Mouse (Mus musculus) embryo, embryonic 11 days (tissue): ENCODE measurements around the gene Gm37240.

Source experiments
- DNase-seq: peaks from one replicate; pipeline ENCODE4 v3.0.0-alpha.2; 2015

The Gm37240 gene

GRCm38 (mm10) chr3:84477498-84477897 is 1409.8 kb downstream of the Gm37240 start:
- DNase-seq = no peak

- DNase-seq = no peak
Measured at GRCm38 (mm10) chr3:84474981-84475775, 1412.1 kb downstream of the Gm37240 start.

- no peak for DNase-seq
Measured at GRCm38 (mm10) chr3:84474398-84474797, 1412.9 kb downstream of the Gm37240 start.

GRCm38 (mm10) chr3:84472955-84473354 is 1414.4 kb downstream of the Gm37240 start:
- DNase-seq = no peak

- no peak for DNase-seq
Measured at GRCm38 (mm10) chr3:84472527-84472926, 1414.8 kb downstream of the Gm37240 start.

- no peak for DNase-seq
Measured at GRCm38 (mm10) chr3:84471146-84471545, 1416.2 kb downstream of the Gm37240 start.

- no peak for DNase-seq
Measured at GRCm38 (mm10) chr3:84468111-84468453, 1419.2 kb downstream of the Gm37240 start.

GRCm38 (mm10) chr3:84467419-84468110 is 1419.8 kb downstream of the Gm37240 start:
- no peak for DNase-seq

- no peak for DNase-seq
Measured at GRCm38 (mm10) chr3:84465822-84466500, 1421.4 kb downstream of the Gm37240 start.

GRCm38 (mm10) chr3:84461687-84462086 is 1425.6 kb downstream of the Gm37240 start:
- no peak for DNase-seq

- DNase-seq = peak; percentile 62
Measured at GRCm38 (mm10) chr3:84460952-84461351, 1426.4 kb downstream of the Gm37240 start.

- no peak for DNase-seq
Measured at GRCm38 (mm10) chr3:84460499-84460898, 1426.8 kb downstream of the Gm37240 start.

- DNase-seq = no peak
Measured at GRCm38 (mm10) chr3:84455733-84456417, 1431.4 kb downstream of the Gm37240 start.

GRCm38 (mm10) chr3:84450651-84451050 is 1436.7 kb downstream of the Gm37240 start:
- DNase-seq = no peak

GRCm38 (mm10) chr3:84449015-84449414 is 1438.3 kb downstream of the Gm37240 start:
- no peak for DNase-seq

- DNase-seq = no peak
Measured at GRCm38 (mm10) chr3:84447803-84448202, 1439.5 kb downstream of the Gm37240 start.
